Mouse (Mus musculus) cerebellum, postnatal 14 days (tissue): Measurements from ENCODE around the gene Nrxn1.

Experiments
- DNase-seq, 2 experiments: peaks; one replicate each; pipeline ENCODE4 v3.0.0; 2021; ENCODE audit warnings: mixed read lengths in 2 of 2

Gene Nrxn1

DNA sequence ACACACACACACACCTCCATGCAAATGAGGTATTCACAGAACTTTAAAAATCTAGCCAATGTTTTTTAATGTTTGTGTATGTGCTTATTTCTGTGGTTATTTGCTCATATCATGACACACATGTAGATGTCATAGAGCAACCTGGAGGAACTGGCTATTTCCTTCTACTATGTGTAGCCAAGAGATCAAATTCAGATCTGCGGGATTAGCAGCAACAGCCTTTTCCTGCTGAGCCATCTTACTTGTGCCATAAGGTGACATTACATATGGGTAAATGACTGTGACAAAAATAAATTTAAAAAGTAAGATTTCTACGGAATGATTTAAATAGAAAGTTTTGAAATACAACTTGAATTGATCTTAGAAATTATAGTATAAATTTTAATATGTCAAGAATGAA lies 672.1 kb downstream of the Nrxn1 start:
- peak in 1 of 2 experiments; percentile 46 for DNase-seq

DNA sequence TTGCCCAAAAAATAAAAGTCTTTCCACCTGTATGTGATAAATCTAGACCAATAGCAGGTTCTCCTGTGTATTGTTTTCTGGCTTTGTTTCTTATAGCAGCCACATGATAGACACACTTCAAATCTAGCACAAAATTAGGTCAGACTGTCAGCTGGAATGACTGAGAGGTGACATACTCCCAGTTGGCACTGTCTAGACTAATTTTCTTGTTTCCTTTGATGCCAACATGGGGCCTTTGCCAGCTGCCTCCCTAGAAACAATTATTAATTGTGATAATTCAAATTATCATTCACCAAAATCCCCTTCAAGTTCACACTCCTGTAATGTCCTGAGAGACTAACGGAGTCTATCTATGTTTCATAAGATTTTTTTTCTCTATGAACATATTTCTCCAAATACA lies 673.3 kb downstream of the Nrxn1 start:
- peak; percentile 62 to 70 for DNase-seq

DNA sequence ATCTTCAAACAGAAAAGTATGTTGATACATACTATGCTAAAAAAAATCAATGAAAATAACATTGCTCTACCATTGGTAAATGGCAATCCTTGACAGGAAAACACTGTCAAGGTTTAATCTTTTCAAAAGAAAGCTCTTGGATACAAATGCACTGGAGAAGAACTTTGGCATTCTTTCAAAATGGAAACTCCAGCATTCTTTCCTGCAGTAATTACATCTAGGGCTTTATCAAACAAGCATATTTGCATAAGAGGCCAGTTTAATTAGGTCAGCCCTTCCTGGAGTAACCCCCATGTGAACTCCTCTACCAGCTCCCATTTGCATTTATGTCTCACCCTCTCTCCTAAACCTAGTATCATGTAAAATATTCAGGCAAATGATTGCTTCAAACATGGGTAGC lies 696.5 kb downstream of the Nrxn1 start:
- DNase-seq = no peak

DNA sequence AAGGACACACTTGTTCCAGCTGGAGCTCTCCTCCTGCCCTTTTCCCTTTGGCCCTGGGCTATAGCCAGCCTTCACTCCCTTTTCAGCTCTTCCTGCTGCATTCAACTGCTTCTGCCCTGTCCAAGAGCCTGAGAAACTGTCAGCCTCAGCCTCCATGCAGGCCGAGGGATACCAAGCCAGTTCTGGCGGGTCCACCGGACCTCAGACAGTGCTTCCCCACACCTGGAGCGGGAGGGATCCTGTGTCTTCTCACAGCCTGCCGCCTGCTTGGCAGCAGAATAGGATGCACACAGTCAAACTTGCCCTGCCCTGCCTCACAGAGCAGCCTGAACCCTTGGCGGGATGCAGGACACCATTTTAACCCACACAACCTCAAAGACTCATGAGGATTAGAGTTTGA lies 698.3 kb downstream of the Nrxn1 start:
- DNase-seq = no peak

DNA sequence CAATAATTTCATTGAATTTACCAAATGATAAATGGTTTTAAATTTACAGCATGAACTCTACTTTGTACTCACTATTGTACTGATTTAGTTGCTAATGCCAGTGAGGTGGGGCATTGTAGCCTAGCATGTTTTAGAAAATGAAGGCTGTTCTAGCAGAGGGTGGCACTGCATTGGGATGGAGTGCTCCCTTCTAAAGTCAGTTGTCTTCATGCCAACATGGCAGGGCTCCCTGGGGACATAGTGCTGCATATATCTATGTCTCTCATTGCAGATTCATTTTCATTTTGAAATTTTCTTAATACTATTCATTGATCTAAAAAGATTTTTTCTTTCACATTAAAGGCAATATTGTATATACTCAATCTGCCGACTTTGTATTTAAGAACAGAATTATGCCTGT lies 700.1 kb downstream of the Nrxn1 start:
- peak; percentile 50 to 51 for DNase-seq

DNA sequence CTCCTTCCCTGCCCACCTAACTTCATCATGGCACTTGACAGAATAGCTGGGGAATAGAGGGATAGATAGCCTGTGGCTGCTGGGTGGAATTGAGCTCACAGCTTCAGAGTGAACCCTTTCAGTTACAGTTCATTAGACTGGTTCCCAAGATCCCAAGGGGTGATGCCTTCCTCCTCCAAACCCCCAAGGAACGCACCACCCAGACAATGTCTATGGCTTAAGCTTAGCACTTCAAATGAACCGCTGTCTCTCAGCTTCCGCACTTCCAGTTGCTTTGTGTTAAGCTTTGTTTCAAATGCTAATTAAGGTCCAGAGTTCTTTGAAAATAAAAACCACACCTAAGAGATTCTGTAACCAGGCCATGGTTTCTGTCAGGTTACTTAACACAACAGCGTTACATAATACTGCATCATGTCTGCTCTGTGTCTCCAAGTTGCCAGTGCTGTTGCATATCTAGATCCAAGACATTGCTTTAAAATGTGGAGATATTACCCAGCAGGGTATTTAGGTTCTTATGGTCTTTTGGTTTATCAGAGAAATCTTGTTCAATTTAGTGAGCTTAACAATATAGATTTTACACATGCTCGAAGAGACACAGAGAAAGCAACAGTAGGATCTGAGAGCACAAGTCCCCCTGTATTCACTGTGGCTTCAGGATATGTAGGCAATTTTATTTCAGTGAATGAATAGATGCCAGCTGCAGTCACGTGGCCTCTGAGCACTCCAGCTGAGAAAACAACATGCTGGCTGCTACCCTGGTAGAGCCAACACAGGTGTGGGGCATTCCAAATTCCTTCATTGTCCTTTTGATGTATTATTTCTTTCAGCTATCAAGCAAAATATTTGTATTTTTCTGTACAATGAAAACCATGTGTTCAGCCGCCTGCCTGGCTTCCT lies 702.3 kb downstream of the Nrxn1 start:
- DNase-seq = peak; percentile 16 to 39

DNA sequence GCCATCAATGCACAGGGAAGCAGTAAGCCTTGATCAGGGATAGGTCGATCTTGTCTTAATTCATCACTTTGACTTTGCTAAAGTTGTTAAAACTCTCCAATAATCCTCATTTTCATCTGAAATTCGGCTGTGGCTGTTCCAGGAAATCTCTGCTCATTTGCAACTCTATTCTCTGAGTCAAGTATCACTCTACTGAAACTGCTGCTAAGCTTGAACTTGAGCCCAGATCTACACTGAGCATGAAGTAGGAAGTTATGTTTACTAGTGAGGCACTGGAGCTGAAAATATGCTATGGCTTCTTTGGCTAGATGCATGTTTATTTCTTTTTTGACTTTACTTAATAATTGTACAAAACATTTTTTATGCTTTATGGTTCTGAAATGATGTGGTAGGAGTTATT lies 708.0 kb downstream of the Nrxn1 start:
- no peak for DNase-seq

DNA sequence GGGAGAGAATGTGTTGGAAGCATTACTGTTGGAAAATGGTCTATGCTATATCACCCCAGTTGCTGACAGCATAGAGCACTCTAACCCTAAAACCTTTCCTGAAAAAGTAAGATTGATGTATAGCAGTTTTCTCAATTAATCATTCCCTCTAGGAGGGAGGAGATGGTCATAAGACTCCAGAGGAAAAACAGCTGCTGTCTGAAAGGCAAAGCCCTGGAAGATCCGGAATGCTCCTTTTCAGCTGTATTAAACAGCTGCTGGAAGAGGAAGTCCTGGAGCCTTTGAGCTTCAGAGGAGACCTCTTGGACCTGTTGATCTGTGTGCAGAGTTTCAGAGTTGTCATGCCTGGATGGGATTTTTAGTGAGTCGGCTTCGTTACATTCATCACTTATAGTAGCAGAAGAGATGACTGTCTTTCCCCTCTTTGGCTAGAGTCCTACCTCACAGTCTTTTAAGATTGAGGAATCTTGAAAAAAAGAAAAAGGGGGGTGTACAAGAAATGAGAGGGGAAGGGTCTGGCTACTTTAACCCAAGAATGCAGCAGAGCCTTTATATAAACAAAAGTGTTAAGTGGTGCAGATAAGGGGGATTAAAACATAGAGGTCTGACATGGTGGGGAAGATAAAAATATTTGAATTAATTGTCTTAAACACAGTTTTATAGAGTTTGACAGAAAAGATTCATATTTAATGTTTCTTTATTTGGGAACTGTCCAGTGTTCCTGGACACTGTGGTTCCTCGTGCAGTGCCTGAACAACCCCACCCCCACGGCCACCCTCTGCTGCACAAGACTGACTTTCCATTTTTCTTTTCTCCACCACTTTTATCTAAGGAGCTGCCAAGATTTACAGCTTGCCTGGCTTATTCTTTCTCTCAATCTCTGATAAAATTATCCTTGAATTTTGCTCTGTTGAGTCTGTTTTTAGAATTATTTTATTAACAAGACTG lies 710.1 kb downstream of the Nrxn1 start:
- DNase-seq = no peak

DNA sequence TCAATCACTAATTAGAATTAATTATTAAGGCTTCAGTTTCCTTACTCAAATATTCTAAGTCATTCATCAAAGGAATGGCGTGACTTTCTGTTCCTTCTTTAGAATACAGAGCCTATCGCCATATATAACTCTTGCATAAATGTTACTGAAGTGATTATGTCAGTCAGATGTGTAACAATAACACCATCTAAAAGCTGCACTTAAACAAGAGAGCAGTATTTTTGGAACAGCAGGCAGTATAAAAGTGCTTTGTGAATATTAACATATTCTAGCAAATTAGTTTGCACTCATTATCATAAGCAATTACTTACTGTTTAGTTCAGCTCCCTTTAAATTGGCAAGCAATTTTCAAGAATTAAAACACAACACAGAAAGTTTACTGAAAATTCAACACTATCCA lies 716.3 kb downstream of the Nrxn1 start:
- no peak for DNase-seq

DNA sequence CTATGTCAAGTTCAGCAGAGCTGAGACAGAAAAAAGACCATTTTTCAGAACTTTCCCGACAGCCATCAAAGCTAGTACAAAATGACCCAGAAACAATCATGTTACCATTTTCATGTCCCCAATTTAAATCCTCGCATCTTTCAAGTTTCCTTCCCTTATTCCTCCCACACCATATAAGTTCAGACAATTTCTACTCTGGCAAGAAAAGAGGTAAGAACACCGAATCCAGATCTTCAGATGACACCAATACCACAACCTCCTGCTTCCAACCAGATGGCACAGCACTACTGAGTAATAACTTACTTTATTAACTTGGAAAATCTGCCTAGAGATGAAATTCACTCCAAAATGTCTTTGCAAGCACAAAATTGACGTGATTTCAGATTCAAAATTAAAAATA lies 730.7 kb downstream of the Nrxn1 start:
- DNase-seq = no peak

DNA sequence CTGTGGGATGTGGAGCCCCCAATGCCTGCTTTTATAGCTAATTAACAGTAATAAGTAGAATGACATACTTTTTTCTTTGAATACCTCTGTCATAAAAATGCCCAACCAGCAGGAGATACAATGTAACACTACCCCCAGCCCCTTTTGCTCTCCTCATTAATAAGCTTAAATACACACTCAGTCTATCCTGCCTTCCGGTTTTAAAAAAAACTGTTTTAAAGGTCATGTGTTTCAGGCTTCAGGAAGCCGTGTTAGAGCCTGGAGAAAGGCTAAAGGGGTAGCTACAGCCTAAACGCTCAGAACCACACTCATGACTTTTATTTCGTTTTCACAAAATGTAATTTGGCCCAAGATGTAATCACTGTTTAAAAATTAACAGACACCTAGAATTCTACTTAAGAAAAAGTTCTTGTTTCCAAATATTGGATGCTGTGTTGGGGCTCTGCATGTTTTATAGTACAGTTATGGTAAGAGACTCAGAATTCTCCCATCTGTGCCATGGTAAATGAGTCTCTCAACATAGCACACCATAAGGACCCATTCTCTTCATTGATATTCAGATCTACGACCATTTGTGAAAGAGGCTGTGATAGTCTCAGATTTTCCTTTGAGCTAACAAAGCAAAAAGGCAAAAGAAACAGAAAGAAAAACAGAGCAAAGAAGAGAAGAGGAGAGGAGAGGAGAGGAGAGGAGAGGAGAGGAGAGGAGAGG lies 743.3 kb downstream of the Nrxn1 start:
- DNase-seq = no peak

DNA sequence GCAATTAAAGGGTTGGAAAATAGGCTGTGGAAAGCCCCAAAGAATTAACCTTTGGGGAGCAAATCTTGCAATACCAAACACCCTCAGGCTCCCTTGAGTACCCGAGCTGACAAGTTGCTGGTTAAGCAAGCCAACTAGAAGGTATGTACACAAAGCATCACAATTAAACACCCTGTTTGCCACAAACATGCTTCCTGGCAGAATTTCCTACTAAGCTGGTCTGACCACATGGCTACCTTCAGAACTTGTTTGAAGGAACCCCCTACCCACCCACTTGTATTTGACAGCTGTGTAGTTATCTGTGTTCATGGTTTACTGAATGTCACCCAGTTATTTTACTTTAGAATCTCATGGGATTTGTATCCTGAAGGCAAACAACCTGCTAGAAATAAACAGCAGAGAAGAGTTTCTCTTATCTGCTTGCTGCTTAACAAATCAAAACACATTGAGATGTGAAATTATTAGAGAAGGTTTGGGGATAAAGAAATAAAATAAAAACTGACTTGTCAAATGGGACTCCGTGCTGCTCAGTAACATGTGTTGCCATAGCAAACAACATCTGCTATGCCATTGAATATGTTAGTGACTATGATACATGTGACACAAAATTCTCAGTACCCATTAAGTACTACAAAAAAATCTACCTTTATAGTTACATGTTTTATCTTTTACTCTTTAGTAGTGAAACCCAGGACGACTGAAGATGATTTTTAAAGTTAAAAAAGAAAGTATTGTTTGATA lies 746.0 kb downstream of the Nrxn1 start:
- DNase-seq = no peak

DNA sequence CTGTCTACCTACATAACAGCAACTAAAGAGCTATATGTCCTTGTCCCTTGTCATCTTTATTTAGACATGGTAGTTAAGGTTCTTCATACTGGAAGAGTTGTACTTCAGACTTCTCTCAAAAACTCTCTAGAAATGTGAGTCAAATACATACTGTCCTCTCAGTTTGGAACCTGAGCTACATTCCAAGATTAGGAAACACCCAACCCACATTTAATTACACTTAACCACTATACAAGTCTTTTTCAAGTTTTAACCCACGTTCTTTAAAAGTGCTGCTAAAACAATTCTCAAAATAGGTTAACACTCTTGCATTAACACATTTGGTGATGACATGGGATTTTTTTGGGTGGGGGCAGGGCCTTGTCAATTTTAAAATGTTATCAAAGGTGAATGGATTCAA lies 759.4 kb downstream of the Nrxn1 start:
- DNase-seq = no peak

DNA sequence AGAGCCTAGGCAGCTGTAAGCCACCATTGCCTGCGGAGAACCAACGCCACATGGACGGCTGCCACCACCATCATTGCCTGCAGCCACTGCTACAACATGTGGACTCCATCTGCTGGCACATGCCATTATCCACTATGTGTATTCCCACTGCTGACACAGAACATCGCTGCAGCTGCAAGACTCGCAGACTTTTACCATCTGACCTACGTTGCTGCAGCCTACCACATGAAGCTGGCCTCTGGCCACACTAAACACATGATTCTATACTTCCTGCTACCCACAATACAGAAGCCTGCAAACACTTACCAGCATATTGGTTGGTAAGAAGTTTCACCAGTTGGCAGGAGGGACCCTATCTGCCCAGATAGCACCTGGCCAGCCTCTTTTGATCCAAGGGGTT lies 769.2 kb downstream of the Nrxn1 start:
- DNase-seq = no peak

DNA sequence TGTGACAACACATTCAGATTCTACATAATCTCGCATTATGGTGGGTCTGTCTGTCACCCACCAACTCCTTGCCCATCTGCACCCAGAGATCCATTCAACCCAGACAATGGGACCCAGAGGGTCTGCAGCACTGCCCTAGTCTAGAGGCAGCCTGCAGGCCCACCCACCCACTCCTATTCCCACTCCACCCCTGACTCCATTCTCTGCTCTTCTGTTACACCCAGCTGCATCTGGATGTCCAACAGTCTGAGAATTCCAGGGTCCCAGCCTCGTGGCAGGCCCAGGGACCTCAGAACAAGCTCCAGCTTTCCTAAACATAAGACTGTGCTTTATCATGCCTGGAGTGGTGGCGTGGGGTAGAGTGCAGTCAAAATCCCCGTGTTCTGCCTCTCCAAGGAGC lies 820.6 kb downstream of the Nrxn1 start:
- no peak for DNase-seq

DNA sequence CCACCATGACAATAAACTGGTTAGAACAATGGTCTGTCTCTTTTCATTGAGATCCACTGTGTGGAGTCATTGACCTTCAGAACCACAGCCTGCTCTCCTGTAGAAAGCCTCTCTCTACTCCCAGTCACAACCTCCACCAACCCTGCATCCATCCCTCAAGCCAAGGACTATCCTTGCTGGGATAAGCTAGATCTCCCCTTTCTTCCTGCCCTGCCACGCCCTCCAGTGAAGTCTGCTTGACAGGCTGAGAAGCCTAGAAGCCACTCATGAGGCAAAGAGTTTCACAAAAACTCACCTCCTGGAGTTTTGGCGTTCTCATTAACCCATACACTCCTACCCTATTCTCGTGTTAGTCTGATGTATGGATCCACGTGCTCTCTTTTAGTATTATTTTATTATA lies 821.7 kb downstream of the Nrxn1 start:
- no peak for DNase-seq

DNA sequence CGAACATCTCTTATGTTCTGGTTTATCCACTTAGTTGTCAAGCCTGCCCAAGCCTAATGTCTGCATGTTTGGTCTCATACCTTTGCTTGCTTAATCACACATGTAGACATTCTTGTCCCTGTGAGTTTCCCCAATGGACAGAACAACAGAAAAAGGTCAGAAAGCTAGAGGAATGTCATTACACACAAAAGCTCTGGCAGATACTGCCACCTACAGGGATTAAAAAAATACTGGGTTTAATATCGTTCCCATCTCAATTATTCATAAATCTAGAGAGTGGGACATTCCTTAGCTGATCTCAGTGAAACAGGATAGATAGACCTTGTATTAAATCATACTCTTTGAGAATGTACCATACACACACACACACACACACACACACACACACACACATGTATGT lies 823.7 kb downstream of the Nrxn1 start:
- peak in 1 of 2 experiments; percentile 30 for DNase-seq

DNA sequence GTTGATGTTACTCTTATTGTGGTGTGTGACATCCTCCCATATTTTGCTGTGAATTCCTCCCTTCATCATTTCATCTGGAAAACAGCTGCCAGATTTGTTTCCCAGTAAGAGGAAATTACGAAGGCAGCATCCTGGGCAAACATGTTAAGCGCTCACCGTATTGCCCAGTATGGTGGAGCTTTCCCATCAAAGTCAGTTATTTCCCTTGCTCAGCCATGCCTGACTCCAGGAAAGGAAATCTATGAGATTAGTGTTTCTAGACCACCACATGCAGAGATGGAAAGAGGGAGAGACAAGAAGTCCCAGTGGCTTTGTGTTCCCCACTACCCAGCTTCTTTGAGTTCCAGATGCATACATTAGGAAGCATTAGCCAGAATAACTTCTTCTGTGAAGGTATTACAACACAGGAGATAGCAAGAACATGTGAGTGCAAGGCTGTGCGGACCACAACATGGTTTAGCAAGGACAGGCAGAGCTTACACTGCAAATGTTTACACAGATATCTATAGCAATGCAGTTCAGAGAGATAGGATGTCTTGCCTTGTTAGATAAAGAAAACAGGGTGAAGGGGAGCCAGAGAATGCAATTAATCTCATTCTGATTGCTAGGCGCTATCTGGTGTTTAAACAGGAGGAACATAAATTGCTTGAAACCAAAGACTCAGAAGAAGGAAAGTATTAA lies 839.3 kb downstream of the Nrxn1 start:
- no peak for DNase-seq

DNA sequence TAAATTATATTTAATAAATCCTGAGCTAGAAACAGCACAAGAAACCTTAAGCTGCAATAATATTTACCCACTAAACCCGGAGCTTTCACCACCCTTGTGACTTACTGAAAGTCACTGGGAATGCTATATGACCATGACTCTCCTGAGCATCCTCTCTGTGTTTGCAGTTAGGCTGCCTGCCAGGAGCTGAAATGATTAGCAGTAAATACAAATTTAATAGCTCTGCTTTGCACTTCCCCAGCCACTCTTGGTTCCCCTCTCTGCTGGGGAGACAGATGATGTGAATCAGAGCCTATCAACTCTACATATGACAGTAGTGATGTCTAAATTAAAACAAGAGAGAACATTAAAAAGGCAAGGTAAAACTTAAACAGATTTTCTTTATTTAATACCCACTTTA lies 840.7 kb downstream of the Nrxn1 start:
- peak; percentile 41 to 46 for DNase-seq

DNA sequence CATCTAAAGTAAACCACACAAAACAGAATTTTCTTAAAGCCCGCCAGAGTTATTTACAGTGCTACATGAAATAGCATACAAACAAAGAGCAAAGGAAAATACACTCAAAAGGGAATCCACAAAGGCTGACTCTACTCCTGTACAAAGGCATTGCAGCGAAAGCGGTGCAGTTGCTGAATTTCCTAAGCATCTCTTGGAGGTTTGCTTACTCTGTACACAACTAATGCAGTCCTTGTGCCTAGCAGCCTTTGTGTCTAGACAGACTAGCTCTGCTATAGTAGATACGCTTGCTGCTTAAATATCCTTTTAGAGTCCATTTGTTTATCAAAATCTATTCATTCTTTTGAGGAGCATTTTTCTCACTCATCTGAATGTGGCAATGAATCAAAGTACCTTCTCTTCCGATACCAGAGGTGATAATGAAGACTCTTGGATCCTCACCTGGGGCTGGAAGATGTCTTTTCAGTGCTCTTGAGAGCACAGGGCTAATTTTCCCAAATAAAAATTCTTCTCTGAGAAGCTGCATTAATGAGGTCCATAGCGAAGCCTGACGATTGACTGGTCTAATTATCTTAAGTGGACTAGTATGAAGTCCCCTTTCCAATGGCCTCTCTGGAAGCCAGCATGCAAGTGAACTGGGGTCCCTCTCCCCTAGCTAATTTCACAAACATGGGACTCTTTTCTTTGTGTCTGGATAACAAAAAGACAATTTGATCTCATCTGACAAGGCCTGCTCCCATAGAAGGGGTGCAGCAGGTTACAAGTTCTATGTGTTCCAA lies 845.6 kb downstream of the Nrxn1 start:
- DNase-seq = no peak

DNA sequence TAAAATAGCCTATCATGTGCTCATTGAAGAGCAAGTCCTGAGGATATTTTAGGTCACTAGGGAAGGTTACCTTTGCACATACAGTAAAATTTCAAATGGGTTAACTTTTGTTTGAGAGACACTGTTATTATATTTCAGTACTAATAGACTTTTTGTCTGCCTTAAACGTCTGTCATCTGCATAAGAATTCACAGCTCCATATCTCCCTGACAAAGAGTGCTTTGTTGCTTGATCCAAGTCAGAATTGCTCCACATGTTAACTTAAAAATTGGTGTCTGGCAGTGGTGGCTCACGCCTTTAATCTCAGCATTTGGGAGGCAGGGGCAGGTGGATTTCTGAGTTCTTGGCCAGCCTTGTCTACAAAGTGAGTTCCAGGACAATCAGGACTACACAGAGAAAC lies 848.5 kb downstream of the Nrxn1 start:
- DNase-seq = no peak
